Mouse (Mus musculus) thymus, postnatal 14 days (tissue): Measurements from ENCODE around the gene Nek1.

ENCODE experiments used
- DNase-seq: peaks from one replicate; pipeline ENCODE4 v3.0.0; 2021

The Nek1 gene

DNA sequence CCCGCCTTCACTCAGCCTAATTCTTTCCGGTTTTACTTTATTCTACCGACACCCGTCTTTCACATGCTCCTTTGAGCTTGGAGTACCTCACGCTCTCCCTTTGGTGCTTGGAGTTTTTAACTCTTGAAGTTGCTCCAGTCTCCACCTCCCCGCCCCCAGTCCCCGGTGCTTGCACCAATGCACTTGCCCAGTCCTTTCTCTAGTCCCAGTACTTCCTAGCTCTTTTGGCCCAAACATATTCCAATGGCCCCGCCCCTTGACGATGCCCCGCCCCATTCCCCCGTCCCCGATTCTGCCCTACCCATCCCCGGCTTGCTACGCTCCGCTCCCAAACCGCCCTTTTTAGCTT, 460 bp upstream of the Nek1 start:
- DNase-seq: peak; percentile 80

DNA sequence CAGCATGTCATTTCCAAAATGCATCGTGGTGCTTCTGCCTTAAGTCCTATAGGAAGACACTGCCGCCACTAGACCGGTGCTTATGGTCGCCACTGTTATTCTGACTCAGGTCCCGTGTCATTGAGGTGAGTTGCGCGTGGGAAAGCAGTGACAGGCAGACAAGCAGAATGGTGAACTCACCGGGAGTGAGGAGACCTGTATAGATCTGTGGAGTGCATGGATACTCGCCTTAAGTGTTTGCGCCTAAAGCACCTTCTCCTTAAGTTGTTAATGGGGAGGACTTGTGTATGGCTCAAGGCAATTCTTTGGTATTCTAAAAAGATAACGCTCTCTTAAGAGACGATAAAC, 618 bp downstream of the Nek1 start:
- DNase-seq: no peak

DNA sequence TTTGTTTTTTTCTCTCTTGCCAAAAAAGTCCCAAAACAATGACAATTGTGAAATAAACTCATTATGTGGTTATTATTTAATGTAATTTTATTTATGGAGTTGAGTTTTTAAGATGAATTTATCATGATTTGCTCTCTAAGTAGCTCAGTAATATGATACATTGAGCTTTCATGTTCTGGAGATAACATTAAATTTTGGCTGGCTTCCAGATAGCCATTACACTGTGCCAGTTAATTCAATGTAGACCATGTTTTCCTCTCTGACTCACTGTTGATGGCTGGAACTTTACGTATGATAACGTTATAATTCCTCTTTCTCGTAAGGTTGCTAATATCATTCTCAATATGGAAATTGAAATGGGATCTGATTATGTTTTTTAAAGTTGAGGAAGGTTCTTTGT, 3.5 kb downstream of the Nek1 start:
- no peak for DNase-seq

DNA sequence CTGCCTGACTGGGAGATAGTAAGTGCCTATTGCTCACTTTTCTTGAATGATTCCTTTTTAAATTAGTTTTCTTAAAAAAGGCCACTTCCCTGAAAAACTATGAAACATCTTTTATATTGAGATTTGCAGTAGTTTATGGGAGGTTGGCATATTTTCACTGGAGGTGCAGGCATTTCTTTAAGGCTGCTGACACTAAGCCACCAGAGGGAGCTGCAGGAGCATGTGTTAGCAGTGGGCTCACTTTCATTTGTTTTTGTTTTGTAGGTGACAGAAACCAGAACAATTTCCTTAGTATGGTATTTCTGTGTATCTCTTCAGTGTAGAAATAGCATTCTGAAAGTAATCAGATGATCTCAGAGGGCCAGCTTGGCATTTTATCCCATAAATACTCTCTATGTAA, 49.0 kb downstream of the Nek1 start:
- DNase-seq: peak; percentile 55

DNA sequence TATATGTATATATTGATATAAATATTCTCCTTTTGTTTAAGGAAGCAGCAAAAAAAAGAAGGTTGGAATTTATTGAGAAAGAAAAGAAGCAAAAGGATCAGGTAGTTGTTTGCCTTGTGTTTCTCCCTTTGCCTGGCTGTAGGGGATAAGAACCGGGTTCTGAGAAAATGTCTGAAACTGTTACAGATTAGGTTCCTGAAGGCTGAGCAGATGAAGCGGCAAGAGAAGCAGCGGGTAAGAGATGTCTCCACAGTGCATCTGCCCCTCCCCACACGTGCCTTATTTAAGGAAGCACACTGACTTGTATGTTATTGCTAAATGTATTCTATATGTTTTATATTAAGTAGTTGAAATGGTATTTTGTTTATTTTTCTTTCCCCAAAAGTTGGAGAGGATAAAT, 50.9 kb downstream of the Nek1 start:
- DNase-seq: no peak

DNA sequence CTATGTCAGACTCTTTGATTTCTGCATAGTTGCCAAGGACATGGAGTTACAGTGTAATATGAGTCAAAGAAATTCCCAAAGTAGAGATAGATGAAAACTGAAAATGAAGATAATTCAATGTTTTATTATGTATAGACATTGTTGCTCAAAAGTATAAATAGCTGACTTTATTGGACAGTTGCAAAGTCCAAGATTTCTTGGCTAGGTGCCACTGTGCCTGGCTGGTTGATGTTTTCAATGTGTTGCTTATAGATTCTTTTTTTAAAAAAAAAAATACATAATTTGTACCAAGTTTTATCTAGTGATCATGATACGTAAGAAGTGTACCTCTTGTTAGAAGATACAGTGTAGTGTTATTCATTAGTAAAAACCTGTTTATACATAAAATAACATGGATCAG, 53.8 kb downstream of the Nek1 start:
- no peak for DNase-seq

DNA sequence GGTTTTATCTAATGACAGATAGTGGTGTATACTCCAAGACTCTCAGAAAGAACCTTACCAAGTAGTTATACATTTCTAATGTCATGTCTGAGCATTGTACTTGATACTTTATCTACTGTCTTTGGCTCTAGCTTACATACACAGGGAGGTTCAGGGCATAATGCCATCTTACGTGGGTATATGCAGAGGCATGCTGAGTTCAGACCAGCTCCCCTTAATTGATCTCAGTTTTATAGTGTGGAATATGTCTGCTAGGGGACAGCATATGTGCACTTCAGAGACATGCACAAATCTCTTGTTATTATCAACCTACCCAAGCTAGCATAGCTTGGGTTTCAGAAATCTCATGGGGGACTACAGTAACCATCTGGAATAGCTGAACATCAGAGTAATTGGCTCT, 60.0 kb downstream of the Nek1 start:
- DNase-seq: no peak

DNA sequence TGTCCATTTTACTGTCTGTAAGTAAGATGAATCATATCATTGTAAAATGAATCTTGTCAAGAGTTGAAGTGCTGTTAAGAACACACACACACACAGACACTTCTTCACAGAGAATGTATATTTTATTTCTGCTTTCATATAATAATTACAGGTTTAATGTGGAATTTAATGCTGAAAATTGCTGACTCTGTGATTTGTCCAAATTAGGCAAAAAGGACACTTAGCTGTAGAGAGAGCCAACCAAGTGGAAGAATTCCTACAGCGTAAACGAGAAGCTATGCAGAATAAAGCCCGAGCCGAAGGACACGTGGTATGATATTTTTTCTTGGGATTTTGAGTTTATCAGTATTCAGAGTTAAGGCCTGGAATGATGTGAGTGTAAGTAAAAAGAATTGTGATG, 61.3 kb downstream of the Nek1 start:
- DNase-seq: no peak

DNA sequence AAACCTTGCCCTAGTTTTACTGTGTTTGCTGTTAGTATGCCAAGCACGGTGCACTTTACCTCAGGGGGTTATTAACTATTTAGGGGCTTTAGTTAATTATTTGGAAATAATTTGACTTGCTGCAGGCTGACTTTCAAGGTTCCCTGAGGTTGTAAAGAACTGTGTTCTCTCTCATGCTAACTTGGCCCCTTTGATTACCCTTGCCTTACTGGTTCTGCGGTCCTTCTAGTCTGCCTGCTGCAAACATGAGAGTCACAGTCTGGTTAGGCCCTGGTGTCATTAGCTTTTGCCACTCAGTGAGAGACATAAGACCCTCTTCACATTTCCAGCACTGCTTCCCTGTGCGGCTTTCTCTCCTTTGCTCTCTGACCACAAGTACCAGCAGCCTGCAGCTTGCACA, 64.0 kb downstream of the Nek1 start:
- no peak for DNase-seq

DNA sequence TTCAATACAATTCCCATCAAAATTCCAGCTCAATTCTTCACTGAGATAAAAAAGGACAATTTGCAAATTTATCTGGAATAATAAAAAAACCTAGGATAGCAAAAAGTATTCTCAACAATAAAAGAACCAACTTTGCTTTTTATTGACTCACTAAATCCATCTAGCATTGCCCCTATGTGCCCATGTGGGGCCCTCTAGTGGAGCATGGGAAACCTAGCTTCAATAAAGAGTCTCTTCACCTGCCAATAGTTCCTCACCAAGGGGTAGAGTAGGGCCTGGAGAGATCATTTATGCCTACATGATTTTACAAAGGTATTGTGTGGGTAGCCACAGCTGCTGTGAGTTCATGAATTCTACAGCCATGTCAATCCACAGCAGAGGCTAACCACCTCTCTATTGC, 66.1 kb downstream of the Nek1 start:
- no peak for DNase-seq

DNA sequence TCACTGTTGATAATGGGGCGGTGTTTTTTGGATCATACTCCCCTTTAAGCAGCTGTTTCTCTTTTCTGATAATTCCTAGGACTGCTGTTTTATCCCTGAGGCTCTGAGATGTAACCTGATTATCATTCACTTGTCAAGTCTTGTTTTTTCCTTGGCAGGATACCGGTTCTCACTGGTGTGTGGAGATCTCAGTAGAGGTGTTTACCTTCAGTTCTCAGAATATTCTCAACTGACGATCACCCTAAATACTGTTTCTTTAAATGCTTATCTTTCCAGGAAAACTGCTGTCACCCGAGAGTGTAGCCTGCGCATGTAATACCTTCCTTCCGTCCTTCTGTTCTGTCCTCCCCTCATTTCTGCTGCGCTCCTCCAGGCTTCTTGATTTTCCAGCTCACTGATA, 67.4 kb downstream of the Nek1 start:
- DNase-seq: no peak

DNA sequence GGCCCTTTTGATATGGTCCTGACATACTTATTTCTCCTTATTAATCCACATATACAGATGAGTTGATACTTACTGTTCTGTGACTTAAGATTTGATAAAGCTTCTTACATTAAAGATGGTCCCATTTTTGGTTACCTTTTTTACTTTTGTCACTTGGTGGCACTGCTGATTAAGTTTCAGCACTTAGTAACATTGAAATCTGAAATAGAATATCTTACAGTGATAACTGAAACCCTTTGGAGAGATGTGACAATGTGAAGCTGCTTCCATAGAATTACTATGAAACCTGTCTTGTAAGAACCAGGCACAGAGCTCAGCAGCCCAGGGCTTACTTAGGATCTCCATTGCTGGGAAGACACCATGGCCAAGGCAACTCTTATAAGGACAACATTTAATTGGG, 82.1 kb downstream of the Nek1 start:
- no peak for DNase-seq

DNA sequence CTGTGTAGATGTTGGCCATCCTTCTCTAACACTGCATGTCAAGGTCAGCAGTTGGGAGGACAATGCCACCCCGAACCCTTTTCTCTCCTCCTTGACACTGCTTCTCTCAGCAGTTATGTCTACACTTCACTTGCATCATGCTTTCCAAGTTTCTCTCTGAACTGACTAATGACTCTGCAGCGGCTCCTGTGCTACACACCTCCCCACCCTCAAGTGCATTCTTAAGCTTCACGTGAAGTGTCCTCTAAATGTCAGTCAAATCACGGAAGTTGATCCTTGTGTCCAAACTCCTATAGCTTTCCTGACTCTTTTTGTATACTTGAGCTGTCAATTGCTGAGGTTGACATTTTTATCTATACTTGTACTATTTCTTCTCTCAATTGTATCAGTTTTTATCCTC, 117.5 kb downstream of the Nek1 start:
- no peak for DNase-seq

DNA sequence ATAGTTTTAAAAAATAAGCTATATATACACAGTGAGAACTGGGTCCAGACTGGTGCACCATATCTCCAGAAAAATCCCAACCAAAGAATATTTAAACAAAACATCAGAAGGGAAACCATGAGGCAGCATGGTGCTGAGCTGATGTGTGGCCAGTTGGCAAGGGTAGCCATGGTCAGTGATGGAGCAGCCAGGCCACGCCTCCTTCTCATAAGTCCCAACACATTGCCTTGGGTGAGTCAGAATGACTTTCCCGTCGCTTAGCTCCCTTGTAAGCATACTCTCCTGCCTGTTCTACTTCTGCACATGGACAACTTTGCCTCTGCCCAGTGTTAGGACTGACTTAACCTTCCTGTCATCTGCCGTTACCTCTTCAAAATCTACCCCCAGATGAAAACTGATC, 118.9 kb downstream of the Nek1 start:
- DNase-seq: no peak

DNA sequence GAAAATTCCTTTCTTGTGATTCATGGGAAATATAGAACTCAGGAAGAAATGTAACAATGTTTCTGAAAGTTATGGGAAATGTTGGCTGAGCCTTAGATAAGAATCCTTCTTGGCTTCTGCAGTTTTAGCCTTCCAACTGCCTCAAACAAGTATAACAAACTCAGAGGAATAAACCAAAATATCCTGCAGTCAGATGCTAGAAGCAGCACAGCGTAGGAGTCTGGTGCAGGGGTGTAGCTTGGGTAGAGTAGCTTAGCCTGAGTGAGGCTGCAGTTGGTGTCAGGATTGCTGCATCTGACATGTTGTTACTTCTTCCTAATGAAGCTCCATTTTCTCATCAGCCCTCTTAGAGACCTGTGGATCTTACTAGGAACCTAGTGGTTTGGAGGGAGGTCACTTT, 128.6 kb downstream of the Nek1 start:
- no peak for DNase-seq

DNA sequence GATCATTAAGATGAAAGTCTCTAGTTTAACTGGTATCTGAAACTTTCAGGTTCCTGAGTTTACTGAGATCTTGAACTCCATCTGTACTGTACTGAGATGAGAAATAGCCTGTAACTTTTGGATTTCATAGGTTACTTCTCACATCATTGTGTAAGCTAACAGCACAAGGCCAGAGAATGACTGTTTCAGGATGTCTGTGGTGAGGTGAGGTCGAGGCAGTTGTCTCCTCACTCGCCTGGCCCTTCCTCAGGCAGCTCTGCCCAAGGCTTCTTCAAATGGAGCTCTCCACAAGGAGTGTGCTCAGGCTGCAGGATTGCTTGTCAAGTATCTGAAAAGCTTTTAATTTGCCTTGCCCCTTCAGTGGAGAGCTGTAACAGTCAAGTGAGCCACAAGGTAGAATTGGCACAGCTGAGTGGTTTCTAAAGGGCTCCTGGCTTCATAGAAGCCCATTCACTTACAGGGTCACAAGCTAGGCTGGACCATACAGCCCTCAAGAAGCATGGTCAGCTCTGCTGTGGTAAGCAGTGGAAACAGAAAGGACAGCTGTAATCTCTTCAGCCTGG, 134.4 kb downstream of the Nek1 start:
- DNase-seq: no peak

DNA sequence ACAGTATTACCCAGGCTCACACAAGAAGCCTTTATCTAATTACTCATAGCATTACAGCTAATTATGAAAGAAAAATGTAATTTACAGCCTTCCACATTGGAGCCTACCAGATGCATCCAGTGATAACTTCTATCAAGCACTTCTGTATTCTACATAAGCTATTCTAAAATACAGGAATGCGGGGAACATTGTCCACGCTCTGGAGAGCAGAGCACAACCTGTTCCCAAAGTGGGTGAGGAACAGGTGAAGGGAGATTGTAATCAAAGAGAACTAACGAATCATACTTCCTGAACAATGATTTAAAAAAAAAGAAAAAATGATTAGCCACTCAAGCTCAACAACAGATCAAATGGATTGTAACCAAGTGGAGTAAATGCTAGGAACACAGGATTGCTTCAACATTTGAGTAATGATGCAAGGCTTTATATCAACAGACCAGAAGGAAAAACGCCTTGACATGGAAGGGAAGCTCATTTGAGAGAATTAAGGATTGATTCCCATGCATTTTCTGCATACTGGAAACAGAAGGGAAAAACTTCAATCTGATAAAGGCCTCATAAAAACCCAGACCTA, 139.7 kb downstream of the Nek1 start:
- no peak for DNase-seq

DNA sequence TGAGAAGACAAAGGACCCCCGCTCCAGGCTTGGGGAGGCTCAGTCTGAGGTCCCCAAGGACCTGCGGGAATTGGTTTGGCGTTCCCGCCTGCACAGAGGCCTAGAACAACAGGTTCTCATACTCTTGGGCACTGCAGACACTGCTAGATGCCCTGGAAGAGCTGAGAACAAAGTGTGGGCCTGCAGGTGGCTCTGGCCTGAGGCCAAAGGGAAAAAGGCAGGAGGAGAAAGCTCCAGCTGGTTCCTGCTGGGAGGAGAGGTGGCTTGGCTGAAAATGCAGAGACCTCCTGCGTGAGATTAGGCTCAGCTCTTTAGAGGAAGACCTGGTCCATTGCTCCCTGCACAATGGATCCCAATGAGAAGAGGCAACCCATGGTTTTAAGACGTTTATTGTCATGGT, 148.9 kb downstream of the Nek1 start:
- DNase-seq: no peak

DNA sequence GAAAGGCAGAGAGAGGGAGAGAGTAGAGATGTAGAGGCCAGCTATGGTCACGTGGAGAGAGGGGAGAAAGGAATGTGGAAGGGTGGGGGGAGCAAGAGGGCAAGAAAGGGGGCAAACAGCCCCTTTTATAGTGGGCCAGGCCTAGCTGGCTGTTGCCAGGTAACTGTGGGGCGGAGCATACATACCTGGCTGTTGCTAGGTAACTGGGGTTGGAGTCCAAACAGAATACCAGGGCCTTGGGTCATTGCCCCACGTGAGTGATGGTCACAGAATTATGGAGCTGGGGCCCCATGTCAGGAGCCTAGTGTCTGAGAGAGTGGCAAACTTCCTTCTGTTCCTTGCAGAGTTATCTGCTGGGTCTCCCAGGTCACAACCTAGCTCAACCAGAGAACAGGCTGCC, 149.3 kb downstream of the Nek1 start:
- no peak for DNase-seq

DNA sequence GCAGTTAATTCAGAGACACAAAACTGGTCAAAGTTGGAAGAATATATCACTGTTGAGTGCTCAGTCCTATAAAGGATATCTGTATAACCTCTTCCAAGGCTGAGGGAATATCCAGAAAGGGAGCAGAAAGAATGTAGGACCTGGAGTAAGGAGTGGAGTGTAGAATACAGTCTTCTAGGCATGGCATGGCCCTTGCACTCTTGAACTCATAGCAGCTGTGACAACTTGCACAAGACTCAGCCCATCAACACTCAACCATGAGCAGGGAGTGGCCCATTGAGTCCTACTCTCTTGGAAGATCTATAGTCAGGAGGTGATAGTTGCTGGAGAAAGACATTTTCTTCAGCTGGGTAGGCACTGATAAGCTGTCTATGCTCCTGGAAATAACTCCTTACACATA, 149.8 kb downstream of the Nek1 start:
- no peak for DNase-seq

DNA sequence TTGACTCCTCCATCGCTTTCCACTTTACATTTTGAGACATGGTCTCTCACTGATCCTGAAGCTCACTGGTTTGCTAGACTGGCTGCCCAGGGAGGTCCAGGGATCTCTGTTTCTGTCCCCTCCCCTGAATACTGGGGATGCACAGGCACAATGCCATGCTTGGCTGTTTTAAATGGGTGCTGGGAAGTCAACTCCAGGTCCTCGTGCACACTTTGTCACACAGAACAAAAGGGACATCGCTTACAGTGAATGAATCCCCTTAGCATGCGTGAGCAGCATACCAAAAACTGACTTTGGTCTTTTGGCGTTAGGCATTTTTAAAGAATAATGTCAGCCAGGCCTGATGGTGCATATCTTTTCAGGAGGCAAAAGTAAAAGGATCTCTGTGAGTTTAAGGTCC, 155.7 kb downstream of the Nek1 start:
- DNase-seq: no peak

DNA sequence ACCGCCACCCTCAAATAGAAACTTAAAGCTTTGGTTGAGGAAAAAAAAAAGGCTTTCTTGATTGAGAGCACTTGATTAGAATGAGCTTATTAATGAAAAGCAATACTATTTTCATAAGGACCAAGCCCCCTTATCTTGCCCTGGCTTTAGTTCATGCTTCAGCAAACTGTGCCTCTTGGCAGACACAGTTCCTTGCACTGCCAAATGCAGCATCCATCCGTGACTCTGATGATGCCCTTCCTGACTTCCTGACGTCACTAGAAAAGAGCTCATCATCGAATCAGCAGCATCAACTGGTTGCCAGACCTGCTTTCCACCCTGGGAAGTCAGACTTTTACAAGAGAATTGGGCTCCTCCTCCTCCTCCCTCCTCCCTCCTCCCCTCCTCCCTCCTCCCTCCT, 157.6 kb downstream of the Nek1 start:
- DNase-seq: no peak

DNA sequence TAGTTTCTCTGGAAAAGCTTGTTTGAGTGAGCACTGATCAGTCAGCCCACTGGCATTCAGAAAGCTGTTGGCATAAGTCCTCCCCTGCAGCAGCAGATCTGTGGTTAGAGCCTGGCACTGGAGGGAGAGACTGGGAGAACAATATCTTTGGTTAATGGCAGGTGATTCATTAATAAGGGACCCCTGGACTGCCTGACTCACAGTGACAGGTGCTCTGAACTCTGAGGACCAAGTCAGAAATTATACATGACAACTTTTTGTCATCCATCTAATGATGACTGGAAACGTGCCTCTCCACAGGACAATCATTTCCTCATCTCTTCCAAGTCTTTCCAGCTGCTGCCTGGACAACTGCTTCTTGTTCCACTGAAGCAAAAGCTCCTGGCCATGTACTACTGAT, 163.4 kb downstream of the Nek1 start:
- no peak for DNase-seq

DNA sequence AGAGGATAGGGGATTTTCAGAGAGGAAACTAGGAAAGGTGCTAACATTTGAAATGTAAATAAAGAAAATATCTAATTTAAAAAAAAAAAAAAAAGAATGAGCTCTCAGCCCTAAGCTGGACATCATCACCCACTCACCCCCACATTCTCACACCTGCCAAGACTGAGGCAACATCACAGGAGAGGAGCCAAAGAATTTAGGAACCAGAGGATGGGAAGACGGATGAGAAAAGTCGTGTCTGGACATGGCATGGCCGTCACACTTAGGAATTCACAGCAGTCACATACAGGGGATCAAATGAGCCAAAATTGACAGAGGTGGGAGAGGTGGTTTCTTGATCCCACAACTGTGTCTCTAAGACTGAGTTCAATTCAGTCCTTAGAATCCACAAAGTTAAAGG, 165.5 kb downstream of the Nek1 start:
- no peak for DNase-seq

DNA sequence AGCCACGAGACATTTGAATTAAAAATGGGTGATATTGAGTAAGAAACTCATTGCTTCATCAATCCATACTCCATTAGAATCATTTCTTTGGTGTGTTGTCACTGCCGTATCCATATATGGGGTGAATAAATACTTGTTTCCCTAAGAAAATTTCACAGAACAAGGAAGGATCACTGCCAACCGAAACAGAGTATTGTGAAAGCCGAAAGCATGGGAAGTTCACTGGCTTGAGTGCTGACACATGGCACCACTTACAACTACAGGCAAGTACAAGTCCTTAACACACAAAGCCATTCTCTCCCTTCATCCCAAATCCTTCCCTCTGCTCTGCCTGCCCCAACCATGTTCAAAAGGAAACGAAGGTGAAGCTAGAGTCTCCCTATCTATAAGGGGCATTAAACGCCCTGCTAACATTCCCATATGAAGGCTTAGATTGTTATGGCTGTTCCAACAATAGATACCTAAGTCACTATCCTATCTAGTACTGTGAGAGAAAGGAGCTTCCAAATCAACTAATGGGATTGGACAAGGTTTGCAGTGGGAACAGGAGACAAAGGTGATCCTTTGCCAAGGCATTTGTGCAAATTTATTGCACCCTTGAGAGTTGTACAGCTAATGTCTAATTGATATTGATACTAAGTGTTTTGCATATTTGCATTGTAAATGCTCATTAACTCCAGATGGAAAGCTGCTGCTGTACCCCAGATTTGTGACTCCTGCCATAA, 168.6 kb downstream of the Nek1 start:
- no peak for DNase-seq
